Mouse (Mus musculus) spleen, adult 2 months (tissue): Measurements from ENCODE around the gene Nup54. TPM values are rescaled to one million over a fixed set of nuclear protein-coding genes. Genes with fewer than 3 reads are reported as not detected.

ENCODE experiments used
- DNase-seq, 2 experiments: peaks; one replicate each; pipeline versions ENCODE4 v3.0.0 to v3.0.0-alpha.2; 2012 to 2021; ENCODE audit warnings: low spot score in 2 of 2, low read depth in 1 of 2
- H3K27ac ChIP-seq: fragments of 200-500 bp; 2 replicates; pipeline ENCODE4 v1.5.1; 2012; ENCODE audit warnings: low read length, inconsistent platforms; ENCODE audit not compliant: insufficient read depth
- H3K27me3 ChIP-seq: fragments of 200-500 bp; 2 replicates; pipeline ENCODE4 v1.6.1; 2012; ENCODE audit warnings: mild to moderate bottlenecking, moderate library complexity, low read length, inconsistent platforms; ENCODE audit not compliant: control insufficient read depth, insufficient read depth
- H3K36me3 ChIP-seq: fragments of 200-500 bp; 2 replicates; pipeline ENCODE4 v1.6.1; 2012; ENCODE audit warnings: mild to moderate bottlenecking, low read length, inconsistent platforms; ENCODE audit not compliant: control insufficient read depth, insufficient read depth
- H3K4me1 ChIP-seq: fragments of 200-500 bp; 2 replicates; pipeline ENCODE4 v1.6.1; 2011; ENCODE audit warnings: inconsistent platforms; ENCODE audit not compliant: control insufficient read depth, insufficient read depth, insufficient read length
- H3K4me3 ChIP-seq: fragments of 200-500 bp; 2 replicates; pipeline ENCODE4 v1.5.1; 2011; ENCODE audit warnings: mild to moderate bottlenecking, inconsistent platforms; ENCODE audit not compliant: insufficient read depth, insufficient read length; ENCODE audit errors: extremely low read depth
- CTCF ChIP-seq: fragments of 200-500 bp; IDR thresholded peaks from 2 replicates; pipeline ENCODE4 v1.5.1; 2011; ENCODE audit warnings: mild to moderate bottlenecking, inconsistent platforms; ENCODE audit not compliant: insufficient read depth, insufficient read length, insufficient replicate concordance; ENCODE audit errors: extremely low read depth
- POLR2A ChIP-seq: fragments of 200-500 bp; IDR thresholded peaks from 2 replicates; pipeline ENCODE4 v1.6.1; 2011; ENCODE audit warnings: low read depth, low read length, inconsistent platforms
- WGBS: fragments of 180-500 bp; shearing (Covaris S2); methylation state at CpG from one replicate; pipeline ENCODE4 v1.1.7; 2018; 5-methylcytosine and 5-hydroxymethylcytosine counted together
- polyA plus RNA-seq: library from polyadenylated mRNA; depleted of rRNA; stranded (reverse); fragments of >200 nt; gene quantifications from 2 replicates; pipeline ENCODE4 v1.2.3, GENCODE M21; 2012

The Nup54 gene
- polyA plus RNA-seq, 1 experiment = 12.4 TPM

DNA sequence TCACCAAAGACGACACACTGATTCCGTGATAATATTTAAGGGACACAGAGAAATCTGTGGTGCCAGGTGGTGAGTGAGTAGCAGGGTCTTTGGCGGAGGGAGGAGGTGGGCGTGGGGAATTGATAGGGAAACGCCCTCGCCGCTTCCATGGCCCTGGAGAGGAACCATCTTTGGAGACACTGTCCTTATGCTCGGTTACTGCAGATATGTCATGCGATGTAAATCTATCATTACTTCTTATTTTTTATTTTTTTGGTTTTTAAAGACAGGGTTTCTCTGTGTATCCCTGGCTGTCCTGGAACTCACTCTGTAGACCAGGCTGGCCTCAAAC lies 52.7 kb downstream of the Nup54 start:
- DNase-seq = no peak
- WGBS = 84% methylated on average over 9 of the region's 9 CpGs
- H3K27ac ChIP-seq = no peak overlapping the region

DNA sequence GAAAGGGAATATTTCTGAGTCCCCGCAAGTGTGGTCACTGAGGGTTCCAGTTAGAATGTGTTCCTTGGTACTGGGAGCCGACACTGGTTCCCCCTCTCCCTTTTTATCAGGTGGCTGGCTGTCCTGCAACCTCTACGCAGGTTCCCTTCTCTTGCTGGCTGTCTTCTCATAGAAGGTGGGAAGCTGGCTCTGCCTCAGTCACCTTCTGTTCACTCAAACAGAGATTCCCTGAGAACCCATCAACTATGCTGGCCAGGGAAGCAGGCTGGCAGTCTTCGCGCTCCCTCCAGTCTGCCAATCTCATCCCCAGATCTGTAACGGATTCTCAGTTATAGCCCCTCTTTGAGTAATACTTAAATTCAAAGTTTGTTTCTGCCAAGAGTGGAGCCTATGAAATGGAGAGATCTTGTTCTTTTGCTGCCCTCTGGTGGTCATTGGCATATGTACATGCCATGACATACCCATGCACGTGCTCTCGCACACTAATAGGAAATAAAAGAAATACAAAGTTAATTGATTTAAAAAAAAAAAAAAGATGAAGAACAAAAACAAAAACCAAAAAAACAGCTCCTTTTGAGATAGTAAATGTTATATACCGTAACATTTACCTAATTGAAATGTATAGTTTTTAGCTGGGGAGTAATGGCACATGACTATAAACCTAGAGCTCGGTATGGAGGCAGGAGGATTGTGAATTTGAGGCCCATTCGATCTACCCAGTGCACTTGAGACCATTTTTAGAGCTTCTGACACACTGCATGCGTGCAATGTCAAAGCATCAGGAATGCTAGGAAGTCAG lies 53.3 kb downstream of the Nup54 start:
- 32% methylated on average over 12 of the region's 12 CpGs for WGBS
- Histone ChIP-seq H3K27me3 (no peaks in the 10 kb centered on the region), H3K36me3 (no peaks in the 10 kb centered on the region), H3K4me3 (no peak overlapping the region), H3K27ac (no peak overlapping the region), H3K4me1 (peaks cover 2% of the 10 kb centered on the region; the same call in 1 of the 2 replicates)
- DNase-seq = peak; percentile 65 to 75
- TF ChIP-seq POLR2A = no peak
- peak; percentile 56; the same call in 1 of the 2 replicates for TF ChIP-seq CTCF

More for the DNA sequence above, 52.7 kb downstream of the Nup54 start:
- no peak overlapping the region for H3K4me3 ChIP-seq
- H3K4me1 ChIP-seq = peaks cover 2% of the 10 kb centered on the region; the same call in 1 of the 2 replicates
- H3K27me3 ChIP-seq = no peaks in the 10 kb centered on the region
- H3K36me3 ChIP-seq = no peaks in the 10 kb centered on the region
- TF ChIP-seq CTCF (no peak), POLR2A (no peak)

DNA sequence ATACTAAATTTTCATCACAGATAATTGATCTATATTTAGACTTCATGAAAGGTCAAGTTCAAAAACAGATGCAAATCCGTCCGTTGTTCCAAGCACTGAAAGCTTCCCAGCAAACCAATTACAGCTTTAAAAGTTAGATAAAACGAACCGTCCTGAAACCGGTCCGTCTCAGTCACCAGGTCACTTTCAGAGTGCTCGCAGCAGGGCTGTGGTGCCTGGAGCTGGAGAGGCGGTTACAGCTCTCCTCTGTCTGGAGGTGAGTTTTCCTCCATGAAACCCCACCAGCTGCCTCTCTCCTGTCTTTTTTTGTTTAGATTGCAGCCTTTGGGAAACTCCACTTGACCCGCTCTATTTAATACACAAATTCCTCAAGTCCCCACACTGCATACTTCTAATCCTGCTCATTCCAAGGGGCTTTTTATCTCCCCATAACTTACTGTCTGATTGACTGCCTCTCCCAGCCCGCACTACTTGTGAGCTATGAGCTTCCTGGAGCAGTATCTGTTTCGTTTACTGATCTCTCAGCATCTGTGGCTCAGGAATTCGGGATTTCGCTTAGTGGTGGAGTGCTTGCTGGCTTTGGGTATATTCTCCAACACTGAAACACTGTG lies 58.1 kb downstream of the Nup54 start:
- peaks cover 12% of the 10 kb centered on the region; the same call in 1 of the 2 replicates for H3K4me1 ChIP-seq
- no peaks in the 10 kb centered on the region for H3K27me3 ChIP-seq
- TF ChIP-seq CTCF (no peak), POLR2A (no peak)
- no peak overlapping the region for H3K27ac ChIP-seq
- no peaks in the 10 kb centered on the region for H3K36me3 ChIP-seq
- H3K4me3 ChIP-seq = no peak overlapping the region
- WGBS = 77% methylated on average over 13 of the region's 13 CpGs
- DNase-seq = no peak

DNA sequence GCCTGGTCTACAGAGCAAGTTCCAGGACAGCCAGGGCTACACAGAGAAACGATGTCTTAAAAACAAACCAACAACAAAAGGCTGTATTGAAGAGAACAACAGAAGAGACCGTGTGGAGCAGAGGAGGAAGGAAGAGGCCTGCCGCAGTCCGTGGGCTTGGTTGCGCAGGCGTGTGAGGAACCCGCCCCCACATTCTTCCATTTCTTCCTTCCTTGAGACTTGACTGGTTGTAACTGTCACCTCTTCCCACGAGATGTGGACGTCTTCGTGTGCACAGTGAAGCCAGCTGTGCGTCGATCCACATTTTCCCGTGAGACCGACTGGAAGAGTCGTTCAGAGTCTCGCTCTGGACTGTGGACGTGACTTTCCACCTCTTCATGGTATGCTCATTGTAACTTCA lies 59.7 kb downstream of the Nup54 start:
- Histone ChIP-seq H3K27ac (peak overlapping the region; percentile 93), H3K36me3 (no peaks in the 10 kb centered on the region), H3K27me3 (no peaks in the 10 kb centered on the region), H3K4me3 (peak overlapping the region; percentile 62), H3K4me1 (peaks cover 10% of the 10 kb centered on the region; the same call in 1 of the 2 replicates)
- peak; percentile 44 to 70 for DNase-seq
- WGBS = 10% methylated on average over 17 of the region's 17 CpGs
- TF ChIP-seq CTCF (no peak), POLR2A (no peak; the same call in 1 of the 2 replicates)

DNA sequence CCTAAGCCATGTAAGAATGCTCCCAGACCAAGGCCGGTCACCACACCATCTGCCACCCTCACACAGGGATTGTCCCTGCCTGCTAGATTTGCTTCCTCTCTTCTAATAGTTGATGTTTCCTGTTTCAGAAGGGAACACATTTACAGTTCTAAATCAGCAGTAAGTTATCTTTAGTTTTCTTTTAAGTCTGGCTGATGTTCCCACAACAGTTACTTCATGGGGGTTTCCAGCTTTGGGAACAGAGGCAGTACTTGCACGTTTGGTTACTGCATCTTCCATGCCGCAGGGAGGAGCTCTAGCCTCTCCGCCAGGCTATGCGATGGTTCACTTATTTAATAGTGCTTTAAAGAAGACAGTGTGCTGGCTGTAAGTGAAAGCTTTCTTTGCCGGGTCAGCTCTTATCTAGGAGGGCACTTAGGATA lies 60.3 kb downstream of the Nup54 start:
- WGBS = 2% methylated on average over 6 of the region's 6 CpGs
- Histone ChIP-seq H3K4me1 (peaks cover 10% of the 10 kb centered on the region; the same call in 1 of the 2 replicates), H3K4me3 (peak overlapping the region; percentile 62; the same call in 1 of the 2 replicates), H3K36me3 (no peaks in the 10 kb centered on the region), H3K27ac (peak overlapping the region; percentile 93), H3K27me3 (no peaks in the 10 kb centered on the region)
- TF ChIP-seq POLR2A = no peak
- TF ChIP-seq CTCF = no peak
- peak; percentile 31 to 53 for DNase-seq

DNA sequence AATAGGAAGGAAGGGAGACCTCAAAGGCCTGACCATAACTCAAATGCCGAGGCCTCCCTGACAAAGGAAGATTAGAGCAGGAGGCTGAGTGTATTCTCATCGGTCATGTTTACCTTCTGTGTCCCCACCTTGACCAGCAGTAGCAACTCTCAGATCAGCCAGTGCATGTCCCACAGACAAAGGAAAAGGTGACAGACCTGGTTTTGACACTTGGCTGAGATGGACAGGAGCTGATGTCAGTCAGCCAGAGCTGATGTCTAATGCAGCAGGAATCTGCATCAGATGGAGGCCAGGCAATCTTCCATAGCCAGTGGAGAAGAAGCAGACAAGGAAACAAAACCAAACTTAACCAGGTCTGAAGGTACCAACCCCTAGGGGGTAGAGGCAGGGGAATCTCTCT lies 62.4 kb downstream of the Nup54 start:
- no peaks in the 10 kb centered on the region for H3K36me3 ChIP-seq
- H3K4me3 ChIP-seq = no peak overlapping the region
- DNase-seq = no peak
- H3K4me1 ChIP-seq = peaks cover 10% of the 10 kb centered on the region; the same call in 1 of the 2 replicates
- 36% methylated on average over 2 of the region's 2 CpGs for WGBS
- no peaks in the 10 kb centered on the region for H3K27me3 ChIP-seq
- TF ChIP-seq CTCF = no peak
- no peak for TF ChIP-seq POLR2A
- no peak overlapping the region for H3K27ac ChIP-seq

DNA sequence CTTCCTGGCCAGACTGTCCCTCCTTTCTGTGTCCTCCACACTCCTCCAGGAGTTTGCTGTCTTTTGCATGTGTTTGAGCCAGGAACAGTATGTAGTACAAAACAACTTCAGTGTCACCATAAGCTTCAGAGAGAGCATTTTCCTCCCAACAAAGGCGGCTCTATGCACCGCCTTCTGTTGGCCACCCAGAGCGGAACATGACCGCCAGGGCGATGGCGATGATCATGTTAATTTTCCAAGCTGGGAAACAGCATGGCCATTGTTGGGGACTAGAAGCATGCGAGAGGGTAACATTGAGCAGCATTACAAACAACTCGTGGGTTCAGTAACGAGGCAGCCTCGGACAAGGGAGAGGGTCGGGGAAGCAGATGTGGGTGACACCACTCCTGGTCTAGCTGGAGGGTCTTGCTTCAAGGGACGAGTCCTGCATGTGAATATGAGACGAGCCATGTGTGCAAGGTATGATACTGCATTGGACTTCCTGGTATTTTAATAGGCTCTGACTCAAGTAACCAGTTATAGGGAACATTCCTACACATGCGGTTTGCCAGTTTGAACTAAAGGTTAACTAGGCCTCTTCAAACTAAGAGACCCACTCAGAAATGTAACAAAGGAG lies 63.5 kb downstream of the Nup54 start:
- H3K4me1 ChIP-seq = peaks cover 10% of the 10 kb centered on the region; the same call in 1 of the 2 replicates

More for the DNA sequence above, 63.5 kb downstream of the Nup54 start:
- WGBS = 93% methylated on average over 14 of the region's 14 CpGs
- DNase-seq = no peak
- Histone ChIP-seq H3K27ac (no peak overlapping the region), H3K27me3 (no peaks in the 10 kb centered on the region), H3K4me3 (no peak overlapping the region), H3K36me3 (no peaks in the 10 kb centered on the region)
- TF ChIP-seq CTCF (no peak), POLR2A (no peak)
